Mouse (Mus musculus): Measurements from ENCODE around the gene Nxn. TPM values are rescaled to one million over a fixed set of nuclear protein-coding genes. Genes with fewer than 3 reads are reported as not detected.

The Nxn gene
- polyA plus RNA-seq, 1 experiment from 2014 or later: 58.6 TPM

GRCm38 (mm10) chr11:76305571-76305970, 93.4 kb downstream of the Nxn start:
- no peaks in the 10 kb centered on the region; the same call in 1 of the 2 replicates for H3K27me3 ChIP-seq
- H3K4me3 ChIP-seq (replicated peaks): no peak overlapping the region
- H3K36me3 ChIP-seq (replicated peaks): no peaks in the 10 kb centered on the region
- no peak for ATAC-seq (ENCODE audit: low FRiP score)
- no peak overlapping the region for H3K27ac ChIP-seq
- WGBS: 72% methylated on average over 4 of the region's 4 CpGs
- peaks cover 40% of the 10 kb centered on the region for H3K4me1 ChIP-seq
- no peak overlapping the region for H3K4me2 ChIP-seq
- H3K9me3 ChIP-seq: no peaks in the 10 kb centered on the region
- no peak overlapping the region for H3K9ac ChIP-seq

DNA sequence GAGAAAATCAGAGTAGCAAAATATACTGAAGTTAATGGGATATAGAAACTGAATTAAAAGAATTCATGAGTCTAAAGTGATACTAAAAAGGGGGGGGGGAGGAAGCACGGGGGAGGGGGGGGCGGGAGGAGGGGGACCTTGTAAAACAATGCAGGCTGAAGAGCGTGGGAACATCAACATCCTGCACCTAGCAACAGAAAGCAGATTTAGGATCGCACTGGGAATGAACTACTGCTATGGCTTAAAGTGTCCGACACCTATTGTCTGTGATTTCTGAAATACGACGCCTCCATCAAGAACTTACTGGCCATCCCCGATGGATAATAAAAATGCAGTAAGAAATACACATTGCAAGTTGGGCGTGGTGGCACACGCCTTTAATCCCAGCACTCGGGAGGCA, 95.6 kb downstream of the Nxn start:
- ATAC-seq (ENCODE audit: low FRiP score): no peak
- 76% methylated on average over 10 of the region's 11 CpGs for WGBS

GRCm38 (mm10) chr11:76300862-76301261, 98.1 kb downstream of the Nxn start:
- H3K9me3 ChIP-seq: no peaks in the 10 kb centered on the region
- H3K9ac ChIP-seq: no peak overlapping the region
- 92% methylated on average over 5 of the region's 5 CpGs for WGBS
- H3K4me1 ChIP-seq: peaks cover 41% of the 10 kb centered on the region
- H3K27me3 ChIP-seq: no peaks in the 10 kb centered on the region
- ATAC-seq (ENCODE audit: low FRiP score): no peak
- H3K4me3 ChIP-seq (replicated peaks): no peak overlapping the region
- H3K27ac ChIP-seq: no peak overlapping the region
- no peak overlapping the region for H3K4me2 ChIP-seq
- no peaks in the 10 kb centered on the region for H3K36me3 ChIP-seq (replicated peaks)

More for the DNA sequence above, 95.6 kb downstream of the Nxn start:
- H3K9ac ChIP-seq: no peak overlapping the region
- no peaks in the 10 kb centered on the region for H3K27me3 ChIP-seq
- peaks cover 35% of the 10 kb centered on the region for H3K4me1 ChIP-seq
- no peak overlapping the region for H3K4me2 ChIP-seq
- no peak overlapping the region for H3K27ac ChIP-seq
- no peaks in the 10 kb centered on the region for H3K9me3 ChIP-seq
- H3K4me3 ChIP-seq (replicated peaks): no peak overlapping the region
- H3K36me3 ChIP-seq (replicated peaks): no peaks in the 10 kb centered on the region

DNA sequence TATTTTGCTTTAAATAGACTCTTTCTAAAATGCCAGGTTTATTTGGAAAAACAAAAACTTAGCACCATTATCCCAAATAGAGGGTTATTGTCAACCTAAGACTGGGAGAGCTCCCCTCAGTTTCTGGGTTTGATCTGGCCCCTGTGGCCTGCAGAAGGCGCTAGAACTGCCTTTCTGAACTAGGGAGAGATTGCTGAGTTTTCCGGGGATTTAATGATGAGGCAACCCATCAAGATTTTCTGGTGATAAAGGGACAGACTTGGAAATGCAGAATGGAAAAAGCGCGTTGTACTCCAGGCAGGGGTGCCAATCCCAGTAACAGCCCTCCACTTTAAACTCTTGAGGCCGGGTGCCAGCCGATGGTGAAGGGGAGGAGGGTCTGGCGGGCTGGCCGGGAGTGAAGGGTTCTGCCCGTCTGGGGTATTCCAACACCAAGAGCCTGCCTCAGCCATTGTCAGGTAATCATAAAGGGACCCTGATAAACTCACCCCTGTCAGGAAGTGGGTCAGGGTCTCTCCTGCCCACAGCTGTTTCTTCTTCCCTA, 100.4 kb downstream of the Nxn start:
- H3K27ac ChIP-seq: peak overlapping the region; percentile 31; the same call in 1 of the 2 replicates
- no peak overlapping the region for H3K9ac ChIP-seq
- H3K4me2 ChIP-seq: no peak overlapping the region
- H3K36me3 ChIP-seq (replicated peaks): no peaks in the 10 kb centered on the region
- H3K4me1 ChIP-seq: peaks cover 59% of the 10 kb centered on the region
- WGBS: 70% methylated on average over 9 of the region's 9 CpGs
- no peak overlapping the region for H3K4me3 ChIP-seq (replicated peaks)
- no peak for ATAC-seq (ENCODE audit: low FRiP score)
- H3K27me3 ChIP-seq: no peaks in the 10 kb centered on the region
- H3K9me3 ChIP-seq: no peaks in the 10 kb centered on the region

DNA sequence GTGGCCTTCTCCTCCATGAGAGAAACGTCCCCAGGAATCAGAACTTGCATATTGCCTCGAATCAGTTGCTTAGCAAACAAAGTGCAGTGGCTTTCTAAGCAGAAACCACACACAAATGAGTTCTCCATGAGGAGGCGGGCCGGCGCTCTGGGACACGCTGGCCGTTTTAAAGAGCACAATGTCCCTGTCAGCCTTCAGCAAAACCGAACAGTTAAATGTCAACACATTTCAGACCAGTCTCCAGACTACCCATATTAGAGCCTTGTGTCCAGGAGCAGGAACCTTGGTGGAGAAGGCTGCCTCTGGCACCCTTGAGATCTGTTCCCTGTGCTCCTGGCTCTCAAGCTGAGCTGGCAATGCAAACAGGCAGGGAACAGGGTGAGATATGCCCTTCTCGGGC, 101.7 kb downstream of the Nxn start:
- H3K9ac ChIP-seq: no peak overlapping the region

GRCm38 (mm10) chr11:76294836-76295235, 104.1 kb downstream of the Nxn start:
- no peaks in the 10 kb centered on the region for H3K36me3 ChIP-seq (replicated peaks)
- peaks cover 82% of the 10 kb centered on the region for H3K4me1 ChIP-seq
- WGBS: 10% methylated on average over 9 of the region's 9 CpGs
- H3K27ac ChIP-seq: peak overlapping the region; percentile 75
- H3K9ac ChIP-seq: no peak overlapping the region
- no peaks in the 10 kb centered on the region for H3K9me3 ChIP-seq
- H3K4me3 ChIP-seq (replicated peaks): no peak overlapping the region
- H3K4me2 ChIP-seq: no peak overlapping the region
- no peak for ATAC-seq (ENCODE audit: low FRiP score)
- no peaks in the 10 kb centered on the region for H3K27me3 ChIP-seq

More for the DNA sequence above, 101.7 kb downstream of the Nxn start:
- H3K27ac ChIP-seq: no peak overlapping the region
- H3K4me1 ChIP-seq: peaks cover 66% of the 10 kb centered on the region
- no peak overlapping the region for H3K4me2 ChIP-seq
- H3K36me3 ChIP-seq (replicated peaks): no peaks in the 10 kb centered on the region
- no peak overlapping the region for H3K4me3 ChIP-seq (replicated peaks)
- ATAC-seq (ENCODE audit: low FRiP score): no peak
- 45% methylated on average over 9 of the region's 9 CpGs for WGBS
- H3K27me3 ChIP-seq: no peaks in the 10 kb centered on the region
- no peaks in the 10 kb centered on the region for H3K9me3 ChIP-seq

DNA sequence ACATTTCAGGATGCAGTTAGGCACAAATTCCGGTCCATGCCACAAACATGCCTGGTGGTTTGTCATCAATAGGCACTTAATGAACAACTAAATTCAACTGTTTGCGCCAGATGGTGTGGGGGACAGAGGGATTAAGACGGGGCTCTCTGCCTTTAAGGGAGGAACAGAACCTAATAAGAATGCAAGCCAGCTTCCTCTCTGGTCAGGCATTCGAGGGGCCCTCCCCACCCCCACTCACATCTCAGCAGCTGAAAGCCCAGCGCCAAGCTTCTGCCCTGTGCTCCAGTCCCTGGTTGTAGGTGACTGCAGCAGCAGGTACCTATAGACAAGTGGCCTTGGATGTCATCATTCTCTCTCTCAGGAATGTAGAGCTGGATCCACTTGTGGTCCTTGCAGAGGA, 104.9 kb downstream of the Nxn start:
- H3K27ac ChIP-seq: peak overlapping the region; percentile 75
- H3K9ac ChIP-seq: no peak overlapping the region
- no peak; the same call in 1 of the 2 replicates for ATAC-seq (ENCODE audit: low FRiP score)
- H3K4me2 ChIP-seq: no peak overlapping the region
- H3K9me3 ChIP-seq: no peaks in the 10 kb centered on the region
- no peaks in the 10 kb centered on the region for H3K36me3 ChIP-seq (replicated peaks)
- no peaks in the 10 kb centered on the region for H3K27me3 ChIP-seq
- 24% methylated on average over 5 of the region's 5 CpGs for WGBS
- no peak overlapping the region for H3K4me3 ChIP-seq (replicated peaks)
- peaks cover 84% of the 10 kb centered on the region for H3K4me1 ChIP-seq

DNA sequence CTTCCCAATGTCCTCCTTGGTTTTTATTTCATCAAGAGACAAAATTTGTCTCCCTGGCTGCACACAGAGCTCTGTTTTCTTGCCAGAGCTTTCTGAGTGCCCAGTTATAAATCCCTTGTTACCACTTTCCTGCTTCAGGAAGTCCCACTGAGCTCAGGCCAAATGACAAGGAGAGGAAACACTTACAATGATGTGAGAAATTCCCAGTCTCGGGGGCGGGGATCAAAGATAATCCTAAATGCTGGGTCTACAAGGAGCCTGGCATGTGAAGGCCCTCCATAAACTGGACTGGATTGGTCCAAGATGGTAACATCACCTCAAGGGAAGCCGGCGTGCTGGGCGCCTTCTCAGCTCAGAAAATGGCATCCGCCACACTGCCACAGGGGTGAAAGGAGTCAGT, 106.1 kb downstream of the Nxn start:
- no peak overlapping the region for H3K9ac ChIP-seq
- peaks cover 83% of the 10 kb centered on the region for H3K4me1 ChIP-seq
- H3K27me3 ChIP-seq: no peaks in the 10 kb centered on the region
- no peak for ATAC-seq (ENCODE audit: low FRiP score)
- no peak overlapping the region for H3K4me3 ChIP-seq (replicated peaks)
- no peak overlapping the region for H3K4me2 ChIP-seq
- peak overlapping the region; percentile 75 for H3K27ac ChIP-seq
- WGBS: 63% methylated on average over 6 of the region's 6 CpGs
- H3K36me3 ChIP-seq (replicated peaks): no peaks in the 10 kb centered on the region
- no peaks in the 10 kb centered on the region for H3K9me3 ChIP-seq

GRCm38 (mm10) chr11:76292398-76292797, 106.5 kb downstream of the Nxn start:
- Histone ChIP-seq H3K36me3 (replicated peaks) (no peaks in the 10 kb centered on the region), H3K4me1 (peaks cover 85% of the 10 kb centered on the region), H3K4me3 (replicated peaks) (no peak overlapping the region), H3K9me3 (no peaks in the 10 kb centered on the region), H3K4me2 (no peak overlapping the region), H3K27me3 (no peaks in the 10 kb centered on the region), H3K9ac (no peak overlapping the region), H3K27ac (peak overlapping the region; percentile 75)
- 89% methylated on average over 15 of the region's 15 CpGs for WGBS
- ATAC-seq (ENCODE audit: low FRiP score): no peak

GRCm38 (mm10) chr11:76291960-76292359, 107.0 kb downstream of the Nxn start:
- Histone ChIP-seq H3K9ac (no peak overlapping the region), H3K27ac (peak overlapping the region; percentile 75; the same call in 1 of the 2 replicates), H3K9me3 (no peaks in the 10 kb centered on the region), H3K4me3 (replicated peaks) (no peak overlapping the region), H3K4me1 (peaks cover 85% of the 10 kb centered on the region), H3K27me3 (no peaks in the 10 kb centered on the region), H3K4me2 (no peak overlapping the region), H3K36me3 (replicated peaks) (no peaks in the 10 kb centered on the region)
- 75% methylated on average over 4 of the region's 4 CpGs for WGBS
- no peak for ATAC-seq (ENCODE audit: low FRiP score)

DNA sequence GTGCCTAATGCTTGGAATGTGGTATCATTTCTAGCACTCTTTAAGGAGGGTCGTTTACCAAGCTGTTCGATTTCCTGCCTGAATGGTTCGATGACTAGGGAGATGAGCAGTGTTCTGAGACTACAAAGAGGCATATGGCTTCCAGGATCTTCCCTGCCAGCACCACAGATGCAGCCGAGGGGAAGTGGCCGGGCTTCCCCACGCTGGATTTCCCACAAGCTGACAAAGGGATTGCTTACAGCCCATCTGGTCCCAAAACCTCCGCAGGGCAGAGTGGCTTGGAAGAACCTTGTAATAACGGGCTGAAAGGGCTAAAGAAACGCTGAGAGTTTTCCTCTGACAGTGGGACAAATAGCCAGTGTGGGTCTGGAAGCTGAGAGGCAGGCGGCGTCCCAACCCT, 108.6 kb downstream of the Nxn start:
- H3K4me1 ChIP-seq: peaks cover 89% of the 10 kb centered on the region
- H3K9me3 ChIP-seq: no peaks in the 10 kb centered on the region
- WGBS: 19% methylated on average over 11 of the region's 11 CpGs
- H3K4me3 ChIP-seq (replicated peaks): no peak overlapping the region
- ATAC-seq (ENCODE audit: low FRiP score): peak; percentile 37; the same call in 1 of the 2 replicates
- H3K36me3 ChIP-seq (replicated peaks): no peaks in the 10 kb centered on the region
- H3K27ac ChIP-seq: peak overlapping the region; percentile 82
- no peak overlapping the region for H3K9ac ChIP-seq
- no peak overlapping the region for H3K4me2 ChIP-seq
- H3K27me3 ChIP-seq: no peaks in the 10 kb centered on the region

- 84% methylated on average over 6 of the region's 6 CpGs for WGBS
- no peak for ATAC-seq (ENCODE audit: low FRiP score)
- peaks cover 74% of the 10 kb centered on the region for H3K4me1 ChIP-seq
These were observed 110.3 kb downstream of the Nxn start for GRCm38 (mm10) chr11:76288645-76289044.

DNA sequence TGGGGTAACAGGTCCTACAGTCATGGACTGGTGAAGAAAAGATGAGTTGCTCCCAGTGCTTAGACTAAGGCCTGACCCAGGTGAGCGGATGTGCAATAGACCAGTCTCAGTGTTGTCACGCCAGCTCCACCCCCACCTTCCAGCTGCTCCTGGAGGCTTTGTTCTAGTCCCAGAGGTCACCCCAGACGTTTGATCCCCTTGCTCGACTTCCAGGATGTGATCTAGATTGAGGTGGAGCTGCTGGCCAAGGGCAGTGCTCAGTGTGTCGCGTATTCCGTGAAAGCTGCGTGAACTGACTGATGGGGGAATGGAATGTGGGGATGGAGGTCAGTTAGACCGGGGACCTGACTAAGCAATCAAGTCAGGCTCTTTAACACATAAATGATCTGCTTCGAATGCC, 111.6 kb downstream of the Nxn start:
- Histone ChIP-seq H3K27ac (no peak overlapping the region), H3K9me3 (no peaks in the 10 kb centered on the region; the same call in 1 of the 2 replicates), H3K9ac (no peak overlapping the region), H3K4me3 (replicated peaks) (no peak overlapping the region), H3K36me3 (replicated peaks) (no peaks in the 10 kb centered on the region), H3K27me3 (no peaks in the 10 kb centered on the region), H3K4me2 (no peak overlapping the region), H3K4me1 (peaks cover 61% of the 10 kb centered on the region)
- WGBS: 44% methylated on average over 10 of the region's 10 CpGs
- no peak for ATAC-seq (ENCODE audit: low FRiP score)

More at GRCm38 (mm10) chr11:76288645-76289044, 110.3 kb downstream of the Nxn start:
- H3K27me3 ChIP-seq: no peaks in the 10 kb centered on the region
- H3K9ac ChIP-seq: no peak overlapping the region
- no peak overlapping the region for H3K4me3 ChIP-seq (replicated peaks)
- H3K9me3 ChIP-seq: no peaks in the 10 kb centered on the region; the same call in 1 of the 2 replicates
- H3K36me3 ChIP-seq (replicated peaks): no peaks in the 10 kb centered on the region
- no peak overlapping the region for H3K4me2 ChIP-seq
- H3K27ac ChIP-seq: peak overlapping the region; percentile 82; the same call in 1 of the 2 replicates
